Mouse (Mus musculus) liver, embryonic 16.5 days (tissue): ENCODE results near the gene Ddah2. TPM values are rescaled to one million over a fixed set of nuclear protein-coding genes. Genes with fewer than 3 reads are reported as not detected.

Experiments used
- ATAC-seq: fragments of 200-750 bp; cut with Nextera tagmentation; 2 replicates; pipeline ENCODE4 v1.8.0; 2017; ENCODE audit warnings: low read depth, mild to moderate bottlenecking, moderate number of reproducible peaks, moderate library complexity
- H3K27ac ChIP-seq: fragments of 300-500 bp; sonication (generic); 2 replicates; pipeline ENCODE4 v1.5.1; 2014; ENCODE audit warnings: mild to moderate bottlenecking, low read length
- H3K27me3 ChIP-seq: fragments of 300-500 bp; sonication (generic); 2 replicates; pipeline ENCODE4 v1.6.1; 2014; ENCODE audit warnings: low read depth, low read length, mixed read lengths; ENCODE audit not compliant: control insufficient read depth, insufficient read depth
- H3K36me3 ChIP-seq: fragments of 300-500 bp; sonication (generic); 2 replicates; pipeline ENCODE4 v1.6.1; 2014; ENCODE audit warnings: mild to moderate bottlenecking; ENCODE audit not compliant: control insufficient read depth, insufficient read depth
- H3K4me1 ChIP-seq: fragments of 300-500 bp; sonication (generic); 2 replicates; pipeline ENCODE4 v1.6.1; 2014; ENCODE audit warnings: low read depth, low read length, mixed read lengths; ENCODE audit not compliant: control insufficient read depth
- H3K4me2 ChIP-seq: fragments of 300-500 bp; sonication (generic); 2 replicates; pipeline ENCODE4 v1.6.1; 2014; ENCODE audit warnings: low read depth, low read length, mixed read lengths
- H3K4me3 ChIP-seq: fragments of 300-500 bp; sonication (generic); 2 replicates; pipeline ENCODE4 v1.5.1; 2014; ENCODE audit warnings: low read depth, mild to moderate bottlenecking, low read length
- H3K9ac ChIP-seq: fragments of 300-500 bp; sonication (generic); 2 replicates; pipeline ENCODE4 v1.6.1; 2014; ENCODE audit warnings: low read depth, low read length
- H3K9me3 ChIP-seq: fragments of 300-500 bp; sonication (generic); replicated peaks from 2 replicates; pipeline ENCODE4 v1.6.1; 2016; ENCODE audit warnings: low read length; ENCODE audit not compliant: control insufficient read depth
- WGBS: fragments of 180-500 bp; shearing (Covaris S2); extraction: QIAGEN DNeasy Blood & Tissue Kit; methylation state at CpG from one replicate; pipeline ENCODE4 v1.1.7; 2014; ENCODE audit not compliant: insufficient replicate concordance; 5-methylcytosine and 5-hydroxymethylcytosine counted together
- polyA plus RNA-seq: library from polyadenylated mRNA; unstranded; fragments of >200 nt; fragmentation: Nextera tagmentation; extraction: Ambion mirVana; gene quantifications from 2 replicates; pipeline ENCODE4 v1.2.1, GENCODE M21; 2015

The Ddah2 gene
- polyA plus RNA-seq, 1 experiment from 2014 or later = 18.1 TPM

GRCm38 (mm10) chr17:35088825-35089644 is 30.2 kb downstream of the Ddah2 start, which contains the start of gene Abhd16a:
TSS of gene Abhd16a (plus strand) at chr17:35089263.
- peak within 1 kb of the TSS; percentile 66 for H3K4me2 ChIP-seq
- peak within 1 kb of the TSS; percentile 78 for H3K4me3 ChIP-seq
- H3K9ac ChIP-seq = peak within 1 kb of the TSS; percentile 94
- peaks cover 14% of the 10 kb centered on the region for H3K36me3 ChIP-seq
- H3K9me3 ChIP-seq = no peaks in the 10 kb centered on the region
- H3K27me3 ChIP-seq = no peaks in the 10 kb centered on the region
- ATAC-seq = peak; percentile 97
- peaks cover 14% of the 10 kb centered on the region for H3K4me1 ChIP-seq
- peak within 1 kb of the TSS; percentile 95 for H3K27ac ChIP-seq
- 2% methylated on average over 65 of the region's 67 CpGs for WGBS

DNA sequence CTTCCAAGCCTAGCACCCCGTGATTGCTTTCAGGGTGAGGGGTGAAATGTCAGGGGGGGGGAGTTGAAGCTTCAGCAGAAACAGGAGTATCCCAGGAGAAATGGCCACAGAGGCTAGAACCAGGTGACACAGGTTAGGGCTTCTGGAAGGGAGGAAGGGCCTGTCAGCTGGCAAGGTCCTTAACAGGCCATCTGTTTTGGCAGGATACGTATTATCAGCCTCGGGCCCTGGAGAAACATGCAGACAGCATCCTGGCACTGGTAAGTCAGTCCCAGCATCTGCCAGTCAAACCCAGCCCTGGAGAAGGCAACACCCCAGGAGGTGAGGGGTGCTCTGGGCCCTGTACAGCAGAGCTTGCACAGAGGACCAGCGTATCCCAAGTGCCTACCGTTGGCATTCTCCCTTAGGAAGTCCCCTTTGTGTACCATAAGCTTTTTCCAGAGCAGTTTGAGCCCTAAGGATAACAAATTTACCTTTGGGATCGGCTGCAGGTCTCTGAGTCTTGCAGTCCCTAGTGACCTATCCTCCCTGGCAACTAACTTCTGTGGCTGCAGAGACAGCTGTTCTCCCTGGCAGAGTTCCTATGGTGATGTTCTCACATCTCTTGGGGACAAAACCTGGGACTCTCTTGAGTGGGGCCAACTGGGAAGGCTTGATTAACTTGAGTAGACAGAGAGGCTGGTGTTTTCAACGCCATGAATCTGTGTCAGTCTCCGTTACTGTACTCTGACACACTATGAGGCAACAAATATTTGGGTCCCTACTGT is 31.5 kb downstream of the Ddah2 start:
- H3K27me3 ChIP-seq = no peaks in the 10 kb centered on the region
- peak overlapping the region; percentile 66 for H3K4me2 ChIP-seq
- H3K27ac ChIP-seq = peak overlapping the region; percentile 95
- peak; percentile 39 for ATAC-seq
- H3K9me3 ChIP-seq = no peaks in the 10 kb centered on the region
- peaks cover 14% of the 10 kb centered on the region for H3K4me1 ChIP-seq
- peak overlapping the region; percentile 78 for H3K4me3 ChIP-seq
- H3K36me3 ChIP-seq = peaks cover 25% of the 10 kb centered on the region
- WGBS = 60% methylated on average over 8 of the region's 8 CpGs
- H3K9ac ChIP-seq = peak overlapping the region; percentile 94

DNA sequence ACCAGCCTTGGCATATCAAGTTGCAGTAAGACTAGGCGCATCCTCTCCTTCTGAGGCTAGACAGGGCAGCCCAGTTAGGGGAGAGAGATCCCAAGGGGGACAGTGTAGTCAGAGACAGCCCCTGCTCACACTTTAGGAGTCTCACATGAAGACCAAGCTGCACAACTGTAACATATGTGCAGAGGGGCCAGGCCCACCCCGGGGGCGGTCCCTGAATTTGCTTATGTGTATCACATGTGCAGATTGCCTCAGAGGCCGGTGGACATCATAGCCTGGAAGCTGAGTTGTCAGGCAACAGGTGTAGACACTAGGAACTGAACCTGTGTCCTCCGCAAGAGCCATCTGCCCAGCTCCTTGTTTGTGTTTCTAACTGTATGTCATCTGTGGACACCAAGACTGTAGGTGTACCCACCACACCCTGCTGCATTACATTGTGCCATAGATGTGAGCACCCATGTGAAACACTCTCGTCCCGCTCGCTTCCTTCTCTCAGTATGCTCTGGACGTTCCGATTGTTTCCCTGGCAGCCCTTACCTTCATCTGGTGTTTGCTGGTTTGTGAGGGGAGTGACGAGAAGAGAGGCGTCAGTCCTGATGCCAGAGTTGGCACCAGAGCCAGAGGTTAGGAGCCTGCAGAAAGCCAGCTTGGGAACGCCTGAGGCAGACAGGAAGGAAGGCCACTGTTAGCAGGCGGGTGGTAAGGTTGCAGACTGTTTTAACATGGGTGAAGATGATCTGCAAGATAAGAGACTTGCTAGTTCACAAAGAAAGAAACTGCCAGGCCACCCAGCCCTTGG is 33.8 kb downstream of the Ddah2 start:
- Histone ChIP-seq H3K36me3 (peaks cover 41% of the 10 kb centered on the region), H3K4me1 (peaks cover 11% of the 10 kb centered on the region), H3K4me2 (no peak overlapping the region), H3K4me3 (no peak overlapping the region), H3K9ac (no peak overlapping the region), H3K27me3 (no peaks in the 10 kb centered on the region), H3K27ac (no peak overlapping the region), H3K9me3 (no peaks in the 10 kb centered on the region)
- no peak for ATAC-seq
- WGBS = 79% methylated on average over 14 of the region's 14 CpGs

GRCm38 (mm10) chr17:35094475-35095365 is 35.9 kb downstream of the Ddah2 start:
- Histone ChIP-seq H3K4me3 (no peak overlapping the region), H3K4me2 (no peak overlapping the region), H3K9me3 (no peaks in the 10 kb centered on the region), H3K36me3 (peaks cover 53% of the 10 kb centered on the region), H3K27ac (no peak overlapping the region), H3K9ac (no peak overlapping the region), H3K27me3 (no peaks in the 10 kb centered on the region), H3K4me1 (peaks cover 11% of the 10 kb centered on the region)
- 82% methylated on average over 15 of the region's 15 CpGs for WGBS
- no peak for ATAC-seq

DNA sequence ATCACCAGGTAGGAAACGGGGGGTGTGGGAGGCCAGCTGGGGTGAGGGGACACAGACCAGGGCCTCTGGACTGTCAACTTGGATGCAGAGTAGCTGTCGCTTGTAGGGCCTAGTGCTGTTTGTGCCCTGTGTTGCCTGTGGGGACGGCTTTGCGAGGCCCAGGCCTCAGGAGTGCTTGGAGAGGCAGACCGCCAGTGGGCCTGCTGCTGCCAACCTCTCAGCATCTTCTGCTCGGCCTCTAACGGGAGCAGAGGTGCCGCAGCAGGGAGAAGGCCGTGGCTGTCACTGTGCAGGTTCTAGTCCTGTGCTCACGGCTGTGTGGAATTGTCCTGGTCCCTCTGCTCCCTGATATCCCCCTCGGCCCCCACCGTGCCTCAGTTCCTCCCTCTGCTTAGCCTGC is 37.8 kb downstream of the Ddah2 start:
- Histone ChIP-seq H3K27me3 (no peaks in the 10 kb centered on the region), H3K36me3 (peaks cover 63% of the 10 kb centered on the region), H3K4me3 (no peak overlapping the region), H3K9me3 (no peaks in the 10 kb centered on the region), H3K27ac (no peak overlapping the region), H3K4me1 (no peaks in the 10 kb centered on the region), H3K9ac (no peak overlapping the region), H3K4me2 (no peak overlapping the region)
- 86% methylated on average over 12 of the region's 12 CpGs for WGBS
- no peak for ATAC-seq

- H3K4me2 ChIP-seq = no peak overlapping the region
- WGBS = 82% methylated on average over 12 of the region's 12 CpGs
- H3K27me3 ChIP-seq = no peaks in the 10 kb centered on the region
- H3K4me3 ChIP-seq = no peak overlapping the region
- H3K4me1 ChIP-seq = no peaks in the 10 kb centered on the region
- no peak overlapping the region for H3K9ac ChIP-seq
- H3K36me3 ChIP-seq = peaks cover 66% of the 10 kb centered on the region
- ATAC-seq = no peak
- H3K27ac ChIP-seq = no peak overlapping the region
- no peaks in the 10 kb centered on the region for H3K9me3 ChIP-seq
Measured at GRCm38 (mm10) chr17:35097164-35097655, 38.4 kb downstream of the Ddah2 start.

DNA sequence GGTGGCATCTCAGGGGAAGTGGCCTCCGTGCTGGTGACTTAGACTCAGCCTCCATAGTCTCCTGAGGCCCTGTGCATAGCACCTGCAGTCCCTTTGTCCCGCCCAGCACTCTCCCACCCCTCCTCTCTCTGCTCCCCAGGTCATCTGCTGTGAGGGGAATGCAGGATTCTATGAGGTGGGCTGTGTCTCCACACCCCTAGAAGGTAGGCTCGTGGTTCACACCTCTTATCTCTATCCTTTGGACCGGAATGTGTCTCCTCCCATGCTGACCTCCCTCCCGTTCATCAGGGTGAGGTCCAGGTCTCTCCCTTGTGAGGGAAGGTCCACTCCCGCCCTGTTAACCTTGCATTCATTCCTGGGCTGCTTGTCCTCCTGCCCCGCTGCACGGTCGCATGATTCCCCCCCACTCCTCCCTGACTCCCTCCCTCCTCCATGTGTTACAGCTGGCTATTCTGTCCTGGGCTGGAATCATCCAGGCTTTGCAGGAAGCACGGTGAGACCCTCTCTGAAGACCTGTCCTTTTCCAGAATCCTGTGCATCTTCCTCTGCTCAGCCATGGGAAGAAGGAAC is 41.4 kb downstream of the Ddah2 start:
- peaks cover 29% of the 10 kb centered on the region for H3K4me1 ChIP-seq
- no peak for ATAC-seq
- no peak overlapping the region for H3K9ac ChIP-seq

DNA sequence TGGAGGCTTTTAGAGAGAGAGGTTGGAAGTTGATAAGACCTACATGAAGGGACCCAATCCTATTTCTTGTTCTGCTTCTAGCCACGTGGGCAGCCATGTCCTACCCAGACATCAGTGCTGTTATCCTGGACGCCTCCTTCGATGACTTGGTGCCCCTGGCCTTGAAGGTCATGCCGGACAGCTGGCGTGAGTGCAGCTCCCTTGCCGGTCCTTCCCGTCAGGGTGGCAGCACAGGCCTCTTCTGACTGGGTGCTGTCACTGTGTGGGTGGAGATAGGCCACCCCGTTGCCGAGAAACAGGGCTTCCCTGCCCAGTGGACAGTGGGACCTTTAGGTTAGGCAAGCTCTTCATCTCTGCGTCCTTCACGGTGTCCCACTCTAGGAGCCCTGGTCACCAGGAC is 42.3 kb downstream of the Ddah2 start:
- 82% methylated on average over 11 of the region's 11 CpGs for WGBS
- Histone ChIP-seq H3K9ac (no peak overlapping the region), H3K4me1 (peaks cover 38% of the 10 kb centered on the region), H3K27me3 (no peaks in the 10 kb centered on the region), H3K9me3 (no peaks in the 10 kb centered on the region), H3K4me3 (no peak overlapping the region), H3K4me2 (no peak overlapping the region), H3K27ac (no peak overlapping the region), H3K36me3 (peaks cover 48% of the 10 kb centered on the region)
- ATAC-seq = no peak

More for the DNA sequence above, 41.4 kb downstream of the Ddah2 start:
- Histone ChIP-seq H3K4me2 (no peak overlapping the region), H3K36me3 (peaks cover 51% of the 10 kb centered on the region), H3K27me3 (no peaks in the 10 kb centered on the region), H3K9me3 (no peaks in the 10 kb centered on the region), H3K4me3 (no peak overlapping the region), H3K27ac (no peak overlapping the region)
- WGBS = 69% methylated on average over 10 of the region's 10 CpGs
